Mouse (Mus musculus) liver, embryonic 14.5 days (tissue): ENCODE results near the gene Gm26965.

Source experiments
- CTCF ChIP-seq: IDR thresholded peaks from 2 replicates; pipeline ENCODE4 v1.5.1; 2016; ENCODE audit warnings: antibody characterized with exemption, low read depth, control low read depth
- EP300 ChIP-seq: IDR thresholded peaks from 2 replicates; pipeline ENCODE4 v1.6.1; 2016; ENCODE audit warnings: antibody characterized with exemption, low read depth

DNA sequence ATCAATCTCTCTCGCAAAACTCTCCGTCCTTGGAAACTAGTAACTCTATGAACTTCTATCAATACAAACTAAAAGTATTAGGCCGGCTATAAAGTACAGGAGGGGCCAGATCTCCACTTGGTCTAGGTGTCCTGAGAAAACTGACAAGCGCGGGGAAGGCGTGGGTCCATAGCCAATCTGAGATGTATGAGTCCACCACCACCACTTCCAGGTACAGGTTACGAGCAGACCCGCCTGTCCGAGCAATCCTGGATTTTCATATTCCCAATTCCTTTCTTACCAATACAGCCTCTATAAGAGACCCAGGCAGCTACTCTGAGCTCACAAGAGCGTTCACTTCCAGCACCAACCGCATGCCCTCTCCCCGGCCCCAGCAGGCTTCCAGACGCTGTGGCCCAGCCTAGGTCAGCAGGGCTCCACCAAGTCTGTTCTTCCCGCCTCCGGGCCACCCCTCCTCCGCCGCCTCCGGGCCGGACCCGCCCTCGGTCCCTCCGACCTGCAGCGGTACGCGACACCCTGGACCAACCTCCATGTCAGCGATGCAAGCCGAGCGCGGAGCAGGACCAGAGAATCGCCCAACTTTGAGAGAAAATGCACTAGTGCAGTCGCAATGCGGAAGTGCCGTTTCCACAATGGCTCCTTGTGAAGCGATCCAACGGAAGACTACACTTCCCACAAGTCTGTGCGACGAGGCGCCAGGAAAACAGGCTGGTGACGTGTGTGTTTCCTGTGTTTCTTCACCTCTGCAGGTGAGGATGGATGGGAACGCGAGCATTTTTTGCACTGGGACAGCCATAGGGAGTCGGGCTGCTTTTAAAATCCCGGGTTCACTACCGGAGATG, 26.8 kb upstream of the Gm26965 start:
- TF ChIP-seq CTCF (no peak), EP300 (no peak)
